Mouse (Mus musculus): ENCODE measurements around the gene Rspo1. TPM values are rescaled to one million over a fixed set of nuclear protein-coding genes. Genes with fewer than 3 reads are reported as not detected.

The Rspo1 gene
- polyA plus RNA-seq, 1 experiment from 2014 or later: 14.5 TPM

DNA sequence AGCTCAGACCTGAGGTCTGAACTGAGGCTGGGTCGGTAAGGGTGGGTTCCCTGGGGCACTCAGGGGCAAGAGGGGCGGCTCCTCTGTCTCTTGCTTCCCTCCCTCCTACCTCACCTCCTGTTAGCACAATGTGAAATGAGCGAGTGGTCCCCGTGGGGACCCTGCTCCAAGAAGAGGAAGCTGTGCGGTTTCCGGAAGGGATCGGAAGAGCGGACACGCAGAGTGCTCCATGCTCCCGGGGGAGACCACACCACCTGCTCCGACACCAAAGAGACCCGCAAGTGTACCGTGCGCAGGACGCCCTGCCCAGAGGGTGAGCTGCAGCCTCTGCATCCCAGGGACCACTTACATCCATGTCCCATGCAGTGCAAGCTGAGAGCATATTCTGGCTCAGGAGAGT is 21.2 kb downstream of the Rspo1 start:
- WGBS: 58% methylated on average over 15 of the region's 15 CpGs
- no peaks in the 10 kb centered on the region for H3K4me1 ChIP-seq
- H3K4me3 ChIP-seq (replicated peaks): no peak overlapping the region
- H3K9me3 ChIP-seq: no peaks in the 10 kb centered on the region
- H3K4me2 ChIP-seq: no peak overlapping the region
- peaks cover 24% of the 10 kb centered on the region for H3K27me3 ChIP-seq (replicated peaks)
- H3K36me3 ChIP-seq: no peaks in the 10 kb centered on the region
- H3K9ac ChIP-seq: no peak overlapping the region
- H3K27ac ChIP-seq: no peak overlapping the region
- no peak for ATAC-seq (ENCODE audit: insufficient read depth, low FRiP score, low read depth)

GRCm38 (mm10) chr4:125008220-125008619 is 22.0 kb downstream of the Rspo1 start:
- peaks cover 24% of the 10 kb centered on the region for H3K27me3 ChIP-seq (replicated peaks)
- WGBS: 60% methylated on average over 6 of the region's 6 CpGs
- no peak for ATAC-seq (ENCODE audit: insufficient read depth, low FRiP score, low read depth)

GRCm38 (mm10) chr4:125008712-125009111 is 22.5 kb downstream of the Rspo1 start:
- 67% methylated on average over 8 of the region's 8 CpGs for WGBS
- Histone ChIP-seq H3K4me1 (no peaks in the 10 kb centered on the region), H3K36me3 (no peaks in the 10 kb centered on the region)

More at GRCm38 (mm10) chr4:125008220-125008619, 22.0 kb downstream of the Rspo1 start:
- Histone ChIP-seq H3K36me3 (no peaks in the 10 kb centered on the region), H3K4me2 (no peak overlapping the region), H3K27ac (no peak overlapping the region), H3K4me3 (replicated peaks) (no peak overlapping the region), H3K4me1 (no peaks in the 10 kb centered on the region), H3K9ac (no peak overlapping the region), H3K9me3 (no peaks in the 10 kb centered on the region)

DNA sequence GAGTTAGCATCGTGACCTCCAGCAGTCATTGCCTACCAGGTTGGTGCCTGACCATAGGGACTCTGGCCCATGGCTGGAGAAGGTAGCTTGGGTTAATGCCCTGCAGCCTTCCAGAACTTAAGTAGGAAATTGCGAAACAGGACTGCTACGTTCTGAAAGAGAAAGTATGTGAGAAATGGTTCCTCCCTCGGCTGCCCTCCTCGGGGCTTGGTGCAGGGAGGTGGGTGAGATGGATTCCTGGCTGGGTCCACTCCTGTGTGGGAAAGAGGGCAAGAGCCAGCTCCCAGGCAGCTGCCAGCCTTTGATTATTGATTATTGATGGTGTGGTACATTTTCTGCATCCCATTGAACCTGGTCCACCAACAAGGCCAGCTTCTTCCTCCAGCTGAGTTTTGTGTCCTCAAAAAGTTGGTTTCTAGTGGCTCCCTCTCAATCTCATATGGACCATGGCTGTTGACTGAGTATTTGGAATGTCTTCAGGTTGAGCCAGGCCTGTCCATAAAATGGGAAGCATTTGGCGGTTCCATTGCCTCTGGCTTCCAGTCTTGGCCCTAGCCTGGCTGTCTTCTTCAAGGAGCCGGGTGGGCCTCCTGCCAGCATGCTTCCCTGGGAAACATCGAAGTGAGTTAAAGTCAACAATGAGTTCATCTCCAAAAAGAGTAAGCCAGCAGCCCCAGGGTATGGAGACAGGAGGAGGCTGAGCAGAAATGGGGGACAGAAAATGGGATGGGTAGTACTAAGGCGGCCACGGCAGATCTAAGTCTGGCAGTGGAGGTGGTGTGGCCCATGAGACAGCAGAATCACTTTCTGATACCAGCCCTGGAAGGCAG is 29.8 kb downstream of the Rspo1 start, which contains the start of gene Gnl2:
Gene Gnl2, plus strand, starts transcription at position 780 of the 830 bp plus-strand sequence.
- 65% methylated on average over 10 of the region's 10 CpGs for WGBS
- Histone ChIP-seq H3K27ac (no peak within 1 kb of the TSS), H3K9me3 (no peaks in the 10 kb centered on the region), H3K27me3 (replicated peaks) (no peaks in the 10 kb centered on the region), H3K9ac (no peak within 1 kb of the TSS), H3K4me2 (no peak within 1 kb of the TSS), H3K36me3 (no peaks in the 10 kb centered on the region), H3K4me1 (no peaks in the 10 kb centered on the region), H3K4me3 (replicated peaks) (no peak within 1 kb of the TSS)
- peak; percentile 49; the same call in 1 of the 2 replicates for ATAC-seq (ENCODE audit: insufficient read depth, low FRiP score, low read depth)

More at GRCm38 (mm10) chr4:125008712-125009111, 22.5 kb downstream of the Rspo1 start:
- H3K27ac ChIP-seq: no peak overlapping the region
- no peak overlapping the region for H3K4me2 ChIP-seq
- no peak for ATAC-seq (ENCODE audit: insufficient read depth, low FRiP score, low read depth)
- H3K27me3 ChIP-seq (replicated peaks): peaks cover 24% of the 10 kb centered on the region
- no peak overlapping the region for H3K4me3 ChIP-seq (replicated peaks)
- H3K9ac ChIP-seq: no peak overlapping the region
- H3K9me3 ChIP-seq: no peaks in the 10 kb centered on the region

DNA sequence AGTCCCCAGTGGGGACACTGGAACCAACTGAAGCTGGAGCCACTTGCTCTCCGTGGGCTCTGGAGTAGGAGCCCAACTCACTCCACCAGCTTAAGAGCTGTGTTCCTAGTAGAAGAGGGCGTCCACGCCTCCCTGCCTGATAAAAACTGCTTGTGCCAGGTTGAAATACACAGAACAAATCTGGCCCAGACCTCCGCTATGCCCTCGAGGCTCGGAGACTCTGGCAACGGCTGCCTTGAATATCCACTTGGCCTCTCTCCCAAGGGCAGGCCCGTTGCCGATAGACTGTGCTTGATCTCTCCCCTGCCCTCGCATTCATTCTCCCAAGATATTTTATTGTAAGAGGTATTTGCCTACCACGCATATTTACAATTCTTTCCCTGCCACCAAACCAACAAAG is 31.2 kb downstream of the Rspo1 start:
- no peaks in the 10 kb centered on the region for H3K36me3 ChIP-seq
- no peak overlapping the region for H3K4me3 ChIP-seq (replicated peaks)
- H3K9ac ChIP-seq: no peak overlapping the region
- H3K27me3 ChIP-seq (replicated peaks): no peaks in the 10 kb centered on the region
- no peak overlapping the region for H3K4me2 ChIP-seq
- WGBS: 67% methylated on average over 11 of the region's 11 CpGs
- no peaks in the 10 kb centered on the region for H3K9me3 ChIP-seq
- no peaks in the 10 kb centered on the region for H3K4me1 ChIP-seq
- no peak overlapping the region for H3K27ac ChIP-seq
- ATAC-seq (ENCODE audit: insufficient read depth, low FRiP score, low read depth): no peak

- no peak for ATAC-seq (ENCODE audit: insufficient read depth, low FRiP score, low read depth)
- WGBS: 25% methylated on average over 11 of the region's 11 CpGs
- H3K27ac ChIP-seq: no peak overlapping the region
Observed at GRCm38 (mm10) chr4:125020780-125021538, 34.7 kb downstream of the Rspo1 start.

GRCm38 (mm10) chr4:125029891-125030614 is 43.8 kb downstream of the Rspo1 start:
- under 1% methylated on average over 50 of the region's 50 CpGs for WGBS
- peak; percentile 98 for ATAC-seq (ENCODE audit: insufficient read depth, low FRiP score, low read depth)
- peak overlapping the region; percentile 82 for H3K4me3 ChIP-seq (replicated peaks)
- H3K36me3 ChIP-seq: 0 out of 2 replicates have a peak, but pooled peaks cover 4% of the 10 kb centered on the region
- no peaks in the 10 kb centered on the region for H3K27me3 ChIP-seq (replicated peaks)
- no peaks in the 10 kb centered on the region for H3K9me3 ChIP-seq
- H3K27ac ChIP-seq: peak overlapping the region; percentile 46
- peak overlapping the region; percentile 73 for H3K9ac ChIP-seq
- peak overlapping the region; percentile 84 for H3K4me2 ChIP-seq
- H3K4me1 ChIP-seq: no peaks in the 10 kb centered on the region

More at GRCm38 (mm10) chr4:125020780-125021538, 34.7 kb downstream of the Rspo1 start:
- no peaks in the 10 kb centered on the region for H3K9me3 ChIP-seq
- H3K4me3 ChIP-seq (replicated peaks): no peak overlapping the region
- no peaks in the 10 kb centered on the region for H3K36me3 ChIP-seq
- no peak overlapping the region for H3K4me2 ChIP-seq
- H3K4me1 ChIP-seq: no peaks in the 10 kb centered on the region
- H3K9ac ChIP-seq: no peak overlapping the region
- H3K27me3 ChIP-seq (replicated peaks): no peaks in the 10 kb centered on the region

DNA sequence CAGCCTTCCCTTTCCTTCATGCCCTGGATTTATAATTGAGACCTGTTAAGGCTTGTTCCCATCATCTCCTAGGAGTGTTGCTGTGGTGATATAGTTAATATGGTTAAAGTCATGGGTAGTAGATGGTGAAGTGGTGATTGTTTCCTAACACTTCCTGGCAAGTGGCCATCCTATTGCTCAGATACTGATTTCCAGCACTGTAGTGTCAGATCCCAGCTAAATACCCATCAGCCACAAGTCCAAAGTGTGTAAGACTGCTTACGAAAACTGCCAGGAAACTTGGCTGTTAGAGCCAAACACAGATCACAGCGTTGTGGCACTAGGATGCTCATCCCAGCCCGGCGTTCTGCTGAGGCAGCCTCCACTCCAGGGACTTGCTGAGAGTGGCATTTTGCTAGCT is 48.1 kb downstream of the Rspo1 start:
- 92% methylated on average over 4 of the region's 4 CpGs for WGBS
- H3K4me1 ChIP-seq: no peaks in the 10 kb centered on the region
- no peaks in the 10 kb centered on the region for H3K9me3 ChIP-seq
- no peak overlapping the region for H3K4me2 ChIP-seq
- no peak for ATAC-seq (ENCODE audit: insufficient read depth, low FRiP score, low read depth)
- 0 out of 2 replicates have a peak, but pooled peaks cover 14% of the 10 kb centered on the region for H3K36me3 ChIP-seq
- no peak overlapping the region for H3K9ac ChIP-seq
- no peak overlapping the region for H3K27ac ChIP-seq
- no peaks in the 10 kb centered on the region for H3K27me3 ChIP-seq (replicated peaks)
- H3K4me3 ChIP-seq (replicated peaks): no peak overlapping the region

- Histone ChIP-seq H3K36me3 (peaks cover 51% of the 10 kb centered on the region), H3K4me1 (no peaks in the 10 kb centered on the region), H3K9ac (no peak overlapping the region), H3K4me2 (no peak overlapping the region), H3K4me3 (replicated peaks) (no peak overlapping the region), H3K9me3 (no peaks in the 10 kb centered on the region), H3K27me3 (replicated peaks) (no peaks in the 10 kb centered on the region), H3K27ac (no peak overlapping the region)
- ATAC-seq (ENCODE audit: insufficient read depth, low FRiP score, low read depth): no peak
- WGBS: 90% methylated on average over 7 of the region's 7 CpGs
Observed at GRCm38 (mm10) chr4:125044454-125044853, 58.2 kb downstream of the Rspo1 start.

DNA sequence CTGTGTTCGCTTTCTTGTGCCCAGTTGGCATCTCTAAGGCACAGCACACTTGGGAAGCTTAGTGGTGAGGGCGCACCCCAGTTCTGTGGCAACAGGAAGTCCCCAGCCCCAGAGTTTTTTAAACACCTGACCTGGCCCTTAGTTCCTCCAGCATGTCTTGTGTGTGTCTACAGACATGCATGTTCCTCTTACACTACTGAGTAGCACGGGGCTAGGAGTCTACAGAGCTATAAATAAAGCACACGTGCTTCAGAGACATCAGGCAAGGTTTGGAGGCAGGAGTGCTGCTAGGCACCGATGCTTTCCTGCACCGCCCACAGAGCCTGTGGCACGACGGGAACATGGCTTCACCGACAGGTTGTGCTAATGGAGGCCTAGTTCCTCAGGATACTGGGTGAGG is 69.2 kb downstream of the Rspo1 start:
- Histone ChIP-seq H3K4me1 (0 out of 2 replicates have a peak, but pooled peaks cover 3% of the 10 kb centered on the region), H3K4me2 (no peak overlapping the region), H3K9ac (no peak overlapping the region), H3K36me3 (peaks cover 41% of the 10 kb centered on the region), H3K27me3 (replicated peaks) (no peaks in the 10 kb centered on the region), H3K4me3 (replicated peaks) (no peak overlapping the region), H3K27ac (no peak overlapping the region), H3K9me3 (no peaks in the 10 kb centered on the region)
- ATAC-seq (ENCODE audit: insufficient read depth, low FRiP score, low read depth): no peak
- WGBS: 85% methylated on average over 9 of the region's 9 CpGs

DNA sequence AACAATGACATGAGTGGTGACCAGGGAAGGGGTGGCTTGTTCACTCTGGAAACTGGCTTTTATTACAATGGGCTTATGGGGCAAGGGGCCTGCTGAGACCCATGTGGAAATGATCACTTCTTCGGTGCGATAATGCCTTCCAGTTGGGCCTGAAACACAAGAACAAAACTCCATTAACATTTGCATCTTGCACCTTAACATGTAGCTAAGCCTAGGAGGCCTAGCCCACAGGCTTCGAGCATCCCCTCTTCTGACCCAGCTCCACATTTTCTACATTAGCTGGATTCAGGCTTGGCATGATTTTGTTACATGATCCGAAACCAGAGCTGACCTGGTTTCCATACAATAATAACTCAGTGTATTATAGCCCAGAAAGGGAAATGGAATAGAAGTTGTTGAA is 70.2 kb downstream of the Rspo1 start:
- WGBS: 85% methylated on average over 4 of the region's 4 CpGs
- no peak for ATAC-seq (ENCODE audit: insufficient read depth, low FRiP score, low read depth)
- Histone ChIP-seq H3K4me2 (no peak overlapping the region), H3K27ac (no peak overlapping the region), H3K9me3 (no peaks in the 10 kb centered on the region), H3K36me3 (peaks cover 36% of the 10 kb centered on the region), H3K4me1 (0 out of 2 replicates have a peak, but pooled peaks cover 3% of the 10 kb centered on the region), H3K27me3 (replicated peaks) (no peaks in the 10 kb centered on the region), H3K9ac (no peak overlapping the region), H3K4me3 (replicated peaks) (no peak overlapping the region)

All from stomach, embryonic 15.5 days (tissue).